Mouse (Mus musculus): ENCODE data around the gene Pnpla2.

Gene Pnpla2

GRCm38 (mm10) chr7:141447110-141447991, 7.6 kb upstream of the Pnpla2 start, which contains the start of gene Rplp2:
Rplp2 (plus strand) TSS chr7:141447370.
- DNase-seq (ENCODE audit: low read depth), result peak; percentile 87

GRCm38 (mm10) chr7:141451928-141452327, 3.1 kb upstream of the Pnpla2 start:
- DNase-seq (ENCODE audit: low read depth), result no peak

- no peak for DNase-seq (ENCODE audit: low read depth)
Measured at GRCm38 (mm10) chr7:141453636-141454035, 1.4 kb upstream of the Pnpla2 start.

GRCm38 (mm10) chr7:141455610-141456314, 764 bp downstream of the Pnpla2 start:
- DNase-seq (ENCODE audit: low read depth), result no peak

- no peak for DNase-seq (ENCODE audit: low read depth)
Measured at GRCm38 (mm10) chr7:141456739-141457138, 1.7 kb downstream of the Pnpla2 start.

- DNase-seq (ENCODE audit: low read depth), result no peak
Measured at GRCm38 (mm10) chr7:141457236-141457635, 2.2 kb downstream of the Pnpla2 start.

- no peak for DNase-seq (ENCODE audit: low read depth)
Measured at GRCm38 (mm10) chr7:141457986-141458660, 3.1 kb downstream of the Pnpla2 start.

GRCm38 (mm10) chr7:141458661-141459060, 3.7 kb downstream of the Pnpla2 start:
- no peak for DNase-seq (ENCODE audit: low read depth)

- no peak for DNase-seq (ENCODE audit: low read depth)
Measured at GRCm38 (mm10) chr7:141459301-141459711, 4.3 kb downstream of the Pnpla2 start.

- DNase-seq (ENCODE audit: low read depth), result no peak
Measured at GRCm38 (mm10) chr7:141460001-141460390, 5.0 kb downstream of the Pnpla2 start.

GRCm38 (mm10) chr7:141460391-141461113, 5.6 kb downstream of the Pnpla2 start, which contains the start of gene Cracr2b:
Cracr2b (plus strand) TSS chr7:141461094.
- no peak for DNase-seq (ENCODE audit: low read depth)

- DNase-seq (ENCODE audit: low read depth), result no peak
Measured at GRCm38 (mm10) chr7:141461521-141462332, 6.7 kb downstream of the Pnpla2 start.

GRCm38 (mm10) chr7:141462333-141462821, 7.4 kb downstream of the Pnpla2 start:
- DNase-seq (ENCODE audit: low read depth), result no peak

GRCm38 (mm10) chr7:141463824-141464602, 9.0 kb downstream of the Pnpla2 start:
- no peak for DNase-seq (ENCODE audit: low read depth)

- no peak for DNase-seq (ENCODE audit: low read depth)
Measured at GRCm38 (mm10) chr7:141464603-141465201, 9.7 kb downstream of the Pnpla2 start.

- no peak for DNase-seq (ENCODE audit: low read depth)
Measured at GRCm38 (mm10) chr7:141465388-141466044, 10.5 kb downstream of the Pnpla2 start.

- DNase-seq (ENCODE audit: low read depth), result no peak
Measured at GRCm38 (mm10) chr7:141466045-141466394, 11.0 kb downstream of the Pnpla2 start.

GRCm38 (mm10) chr7:141466607-141467148, 11.7 kb downstream of the Pnpla2 start:
- DNase-seq (ENCODE audit: low read depth), result no peak
